Mouse (Mus musculus) hematopoietic stem cell, adult 5-6 weeks (primary cell): Measurements from ENCODE around the gene Cd36. TPM values are rescaled to one million over a fixed set of nuclear protein-coding genes. Genes with fewer than 3 reads are reported as not detected.
"Not testable (repeated sequence)": the region's sequence is repeated elsewhere in the genome, so short reads cannot be mapped to it uniquely, and the experiment has no call there.

Source experiments
- ATAC-seq, 2 experiments: fragments of 125-278 bp in 1 of 2; replicated peaks in 1 of 2; 2 replicates each; pipeline ENCODE4 v1.8.0; 2016 to 2017; ENCODE audit warnings: inconsistent platforms in 2 of 2, mild to moderate bottlenecking in 2 of 2, moderate number of reproducible peaks in 2 of 2, low read depth in 1 of 2, moderate TSS enrichment in 1 of 2; ENCODE audit not compliant: low FRiP score in 2 of 2, poor library complexity in 2 of 2, severe bottlenecking in 2 of 2, insufficient read depth in 1 of 2, low TSS enrichment in 1 of 2
- total RNA-seq: library from RNA; stranded (forward); fragments of 172-1452, 232-1000 nt; gene quantifications from 2 replicates; pipeline ENCODE4 v1.2.3, GENCODE M21; 2017

The Cd36 gene
- total RNA-seq, result 2.2 and 3.9 TPM in 2 replicates

- ATAC-seq, result no peak
Observed at GRCm38 (mm10) chr5:17888598-17888997, at the start of gene Cd36. Gene Cd36, minus strand, starts transcription at chr5:17888801.

DNA sequence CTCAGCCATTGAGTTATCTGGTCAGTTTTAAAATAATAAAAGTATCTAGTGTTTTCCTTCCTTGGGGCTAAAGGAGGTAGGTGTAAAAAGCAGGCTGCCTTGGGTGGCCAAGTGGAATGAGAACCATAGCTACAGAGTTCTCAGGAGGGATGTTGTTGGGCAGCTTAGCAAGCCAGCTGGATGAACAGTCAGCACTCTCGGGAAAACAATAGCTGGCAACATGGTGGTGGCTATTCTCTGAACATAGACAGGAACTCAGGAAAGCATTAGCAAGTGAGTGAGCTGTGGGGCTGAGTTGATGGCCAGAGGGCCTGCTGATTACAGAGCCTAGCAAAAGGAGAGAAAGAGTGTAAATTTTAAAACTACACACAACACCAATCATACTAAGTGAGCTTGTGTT is 45.9 kb upstream of the Cd36 start:
- ATAC-seq, result no peak

GRCm38 (mm10) chr5:17931588-17931987 is 43.0 kb upstream of the Cd36 start:
- not testable (repeated sequence) for ATAC-seq

DNA sequence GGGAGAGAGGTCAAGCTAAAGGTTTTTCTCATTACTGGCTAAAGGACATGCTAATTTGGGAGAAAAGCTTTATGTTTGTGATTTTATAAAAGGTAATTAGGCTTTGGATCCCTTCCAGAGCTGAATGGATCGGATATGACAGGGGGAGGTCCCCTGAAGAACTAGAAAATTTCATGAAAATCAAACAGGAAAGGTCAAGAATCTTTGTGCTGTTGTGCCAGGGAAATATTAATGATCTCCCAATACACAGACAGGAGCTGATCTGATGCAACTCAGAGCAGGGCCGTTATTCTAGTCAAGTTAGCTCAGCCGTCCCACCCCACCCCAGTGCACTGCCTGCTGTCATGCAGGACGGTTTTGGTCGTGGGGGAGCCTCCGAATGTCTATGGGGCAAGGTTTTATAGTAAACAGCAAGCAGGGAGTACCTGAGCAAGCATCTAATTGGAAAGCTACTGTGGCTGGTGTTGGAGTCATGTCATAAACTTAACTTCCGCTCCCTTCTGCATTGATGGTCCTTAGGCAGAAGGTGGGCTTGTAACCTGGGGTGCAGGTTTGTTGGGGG is 40.5 kb upstream of the Cd36 start:
- no peak for ATAC-seq

DNA sequence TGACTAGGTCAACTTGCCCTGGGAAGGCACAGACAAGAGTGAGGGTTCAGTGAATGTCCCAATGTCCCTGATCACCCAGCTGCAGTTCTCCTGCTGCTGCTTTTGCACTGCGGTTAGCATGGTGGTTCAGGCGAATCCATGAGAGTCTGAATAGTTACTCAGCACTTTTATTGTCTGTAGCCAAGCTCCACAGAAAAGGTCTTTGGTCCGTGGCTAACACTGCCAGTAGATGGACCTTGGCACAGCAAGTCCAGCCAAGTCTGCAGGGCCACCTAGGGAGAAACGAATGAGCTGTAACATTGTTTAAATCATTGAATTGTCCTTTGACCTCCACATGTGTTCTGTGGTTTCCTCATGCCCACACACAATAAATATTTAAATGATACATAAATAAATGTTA is 39.9 kb upstream of the Cd36 start:
- no peak for ATAC-seq

GRCm38 (mm10) chr5:17924085-17924518 is 35.5 kb upstream of the Cd36 start:
- no peak for ATAC-seq

GRCm38 (mm10) chr5:17923648-17924047 is 35.0 kb upstream of the Cd36 start:
- ATAC-seq, result no peak

DNA sequence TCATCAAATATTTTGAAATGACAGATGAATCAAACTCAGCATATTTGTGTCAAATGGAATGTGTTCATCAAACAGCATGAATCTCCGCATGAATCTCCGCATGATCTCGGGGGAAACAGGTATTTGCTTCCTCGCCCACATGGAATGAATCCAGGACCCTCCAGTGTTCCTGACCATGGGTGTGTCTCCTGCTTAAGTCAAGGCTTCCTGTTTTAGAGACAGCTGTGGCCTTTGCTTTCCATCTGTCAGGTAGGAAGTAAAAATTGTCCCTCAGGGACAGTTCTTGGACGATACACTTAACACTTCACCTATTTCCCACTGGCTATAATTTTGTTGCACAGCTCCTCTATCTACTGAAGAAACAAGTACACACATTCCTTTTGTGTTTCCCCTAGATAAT is 30.4 kb upstream of the Cd36 start:
- no peak for ATAC-seq

GRCm38 (mm10) chr5:17904766-17905165 is 16.2 kb upstream of the Cd36 start:
- ATAC-seq, result no peak

DNA sequence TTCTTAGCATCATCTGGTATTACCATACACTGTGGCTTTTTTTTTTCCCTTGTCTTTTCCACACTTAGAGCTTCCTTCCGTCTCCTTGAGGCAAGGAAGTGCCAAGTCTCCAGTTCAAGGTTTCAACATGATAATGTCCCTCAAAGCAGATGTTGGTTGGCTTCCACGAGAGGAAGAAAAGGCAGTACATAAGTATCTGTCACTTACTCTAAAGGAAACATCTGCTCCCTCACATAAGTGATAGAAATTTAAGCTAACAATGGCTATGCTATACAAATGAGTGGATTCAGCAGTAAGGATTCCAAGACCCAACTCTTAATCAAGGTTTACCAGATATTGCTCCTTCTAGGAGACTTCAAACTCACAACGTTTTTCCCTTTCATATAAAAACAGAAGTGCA is 10.3 kb upstream of the Cd36 start:
- ATAC-seq, result no peak

DNA sequence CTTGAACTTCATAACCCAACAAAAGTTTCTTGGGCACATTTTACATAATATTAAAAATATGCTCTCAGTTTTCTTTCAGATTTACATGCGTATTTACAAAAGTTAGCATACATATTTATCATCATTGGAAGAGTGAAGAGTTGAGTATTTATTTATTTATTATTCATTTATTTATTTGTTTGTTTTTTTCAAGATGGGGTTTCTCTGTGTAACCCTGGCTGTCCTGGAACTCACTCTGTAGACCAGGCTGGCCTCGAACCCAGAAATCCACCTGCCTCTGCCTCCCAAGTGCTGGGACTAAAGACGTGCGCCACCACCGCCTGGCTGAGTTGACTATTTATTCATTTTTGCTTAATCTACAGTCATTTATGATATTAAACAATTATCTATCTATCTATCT is 9.0 kb upstream of the Cd36 start:
- ATAC-seq, result not testable (repeated sequence)

GRCm38 (mm10) chr5:17893577-17894172 is 5.1 kb upstream of the Cd36 start:
- no peak for ATAC-seq

DNA sequence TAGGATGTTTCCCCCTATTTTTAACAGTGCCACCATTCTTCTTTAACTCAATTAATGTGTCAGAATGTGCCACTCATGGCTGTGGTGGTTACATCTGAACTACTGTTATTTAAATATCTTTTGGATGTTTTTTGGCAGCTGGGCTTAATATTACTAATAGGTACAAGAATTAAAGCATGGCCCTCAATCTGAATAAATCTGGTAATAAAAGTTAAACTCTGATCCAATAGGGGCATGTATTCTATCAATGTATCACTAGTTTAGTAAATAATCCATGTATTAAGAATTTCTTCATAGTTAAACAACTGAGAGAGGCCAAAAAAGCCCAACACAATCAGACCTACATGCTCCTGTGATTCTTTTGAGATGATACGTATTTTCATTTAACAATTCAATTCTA is 690 bp upstream of the Cd36 start:
- no peak for ATAC-seq

DNA sequence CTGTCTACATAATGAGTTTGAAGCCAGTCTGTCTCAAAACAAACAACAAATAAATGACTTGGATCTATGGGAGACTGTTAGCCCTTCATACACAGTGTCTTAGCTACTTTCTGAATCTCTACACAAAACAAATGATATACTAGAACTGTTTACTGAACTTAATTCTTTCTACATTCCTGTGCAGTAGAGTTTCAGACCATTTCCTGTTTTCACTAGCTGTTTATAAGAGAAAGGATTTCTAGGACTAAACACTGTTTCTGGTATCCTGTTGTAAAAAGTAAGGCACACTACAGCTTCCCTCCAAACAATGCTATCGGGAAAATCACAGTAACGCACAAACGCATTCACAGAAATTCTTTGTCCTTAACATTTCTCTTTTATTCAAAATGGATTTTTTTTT is 2.2 kb downstream of the Cd36 start:
- ATAC-seq, result no peak

GRCm38 (mm10) chr5:17883357-17883875 is 5.2 kb downstream of the Cd36 start:
- no peak for ATAC-seq

- ATAC-seq, result no peak
Observed at GRCm38 (mm10) chr5:17881542-17881896, 7.1 kb downstream of the Cd36 start.

GRCm38 (mm10) chr5:17880799-17881541 is 7.6 kb downstream of the Cd36 start:
- peak; percentile 21 to 37; a peak in 2 of 4 replicates for ATAC-seq

GRCm38 (mm10) chr5:17879924-17880323 is 8.7 kb downstream of the Cd36 start:
- no peak for ATAC-seq
